Mouse (Mus musculus): ENCODE data around the gene Fnbp1l. TPM values are rescaled to one million over a fixed set of nuclear protein-coding genes. Genes with fewer than 3 reads are reported as not detected.

Fnbp1l gene
- total and polyA plus RNA-seq, 3 experiments: 1.5 to 2.0 (median 2.0) TPM

DNA sequence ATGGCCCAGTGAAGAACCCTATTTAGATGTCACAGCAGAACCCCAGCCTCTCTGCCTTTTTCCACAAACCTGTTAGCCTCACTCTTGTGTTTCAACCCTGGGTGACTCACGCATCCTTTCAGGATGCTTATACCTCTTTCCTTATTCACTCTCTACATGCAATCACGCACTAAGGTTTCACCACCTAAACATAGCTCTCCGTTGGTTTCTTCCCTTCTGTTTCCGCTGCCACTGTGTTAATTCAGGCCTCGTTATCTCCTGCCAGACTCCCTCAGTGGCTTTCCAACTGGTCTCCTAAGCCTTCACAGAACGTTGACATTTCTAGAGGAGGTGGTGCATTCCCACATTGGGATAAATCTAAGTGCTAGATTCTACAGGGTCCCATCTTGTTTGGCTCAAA, 128.9 kb downstream of the Fnbp1l start:
- H3K4me3 ChIP-seq (replicated peaks in 1 of 3; ENCODE audit: low read depth in 2 of 3, low read length in 2 of 3, poor library complexity in 1 of 3): no peak overlapping the region
- peaks cover 4 to 78% of the 10 kb centered on the region in 2 experiments for H3K36me3 ChIP-seq (replicated peaks in 1 of 2; ENCODE audit: control insufficient read depth in 1 of 2, insufficient read depth in 1 of 2, low read length in 1 of 2)
- in situ Hi-C loops (cut with MboI; ENCODE audit: low pct_ligation_motif_present, low pct_unique_long_range_greater_than_20kb, low sequenced_read_pairs) (no loop called here), dilution Hi-C loops (cut with MboI; ENCODE audit: extremely low pct_ligation_motif_present, extremely low pct_unique_long_range_greater_than_20kb, low sequenced_read_pairs) (no loop called here)
- H3K4me2 ChIP-seq (ENCODE audit: insufficient read depth, low read depth, poor library complexity, severe bottlenecking): no peak overlapping the region
- H3K79me2 ChIP-seq (replicated peaks; ENCODE audit: control insufficient read depth, extremely low read depth, insufficient read depth, poor library complexity, severe bottlenecking): peaks cover 33% of the 10 kb centered on the region
- DNase-seq (ENCODE audit: extremely low read depth): no peak
- no peaks in the 10 kb centered on the region for H3K27me3 ChIP-seq (replicated peaks)
- no peaks in the 10 kb centered on the region for H3K9me3 ChIP-seq (replicated peaks; ENCODE audit: low read length)
- no peak overlapping the region for H3K27ac ChIP-seq (ENCODE audit: insufficient read depth, low read depth)
- H3K9ac ChIP-seq (ENCODE audit: insufficient read depth, low read depth): no peak overlapping the region
- no peak for TF ChIP-seq MEF2A (IDR thresholded peaks at IDR 0.05; ENCODE audit: borderline replicate concordance, low read depth, low read length)
- TF ChIP-seq MAX (IDR thresholded peaks at IDR 0.05; ENCODE audit: low read length): no peak
- TF ChIP-seq PAX5 (IDR thresholded peaks at IDR 0.05; ENCODE audit: low read length): no peak
- no peak for TF ChIP-seq IRF4 (IDR thresholded peaks at IDR 0.05; ENCODE audit: low read depth, low read length)
- TF ChIP-seq POLR2AphosphoS2 (IDR thresholded peaks at IDR 0.05; ENCODE audit: low read depth, low read length): no peak
- no peak for TF ChIP-seq USF1 (IDR thresholded peaks at IDR 0.05; ENCODE audit: low read depth, low read length)
- no peak for TF ChIP-seq CTCF (conservative IDR thresholded peaks at IDR 0.05 in 1 of 2, IDR thresholded peaks at IDR 0.05 in 1 of 2; ENCODE audit: low read depth in 2 of 2, low read length in 2 of 2)
- TF ChIP-seq CHD2 (IDR thresholded peaks at IDR 0.05; ENCODE audit: low read length): no peak
- TF ChIP-seq CHD1 (IDR thresholded peaks at IDR 0.05; ENCODE audit: low read depth, low read length): no peak
- TF ChIP-seq NRF1 (IDR thresholded peaks at IDR 0.05; ENCODE audit: low read depth, low read length): no peak
- no peak for TF ChIP-seq UBTF (IDR thresholded peaks at IDR 0.05; ENCODE audit: low read depth, low read length)
- no peak for TF ChIP-seq ZMIZ1 (IDR thresholded peaks at IDR 0.05; ENCODE audit: low read depth, low read length)
- no peak for TF ChIP-seq ZC3H11A (IDR thresholded peaks at IDR 0.05; ENCODE audit: low read depth, low read length)
- TF ChIP-seq JUND (conservative IDR thresholded peaks at IDR 0.05; ENCODE audit: low read depth, low read length): no peak
- TF ChIP-seq MAZ (IDR thresholded peaks at IDR 0.05; ENCODE audit: low read depth, low read length): no peak
- no peak for TF ChIP-seq E2F4 (IDR thresholded peaks at IDR 0.05; ENCODE audit: insufficient replicate concordance, low read depth, low read length)
- TF ChIP-seq MXI1 (IDR thresholded peaks at IDR 0.05; ENCODE audit: low read depth, low read length): no peak
- no peak for TF ChIP-seq ZKSCAN1 (IDR thresholded peaks at IDR 0.05; ENCODE audit: borderline replicate concordance, low read depth, low read length)
- TF ChIP-seq MYC (IDR thresholded peaks at IDR 0.05; ENCODE audit: low read depth, low read length): no peak
- TF ChIP-seq ELF1 (IDR thresholded peaks at IDR 0.05; ENCODE audit: low read depth, low read length): no peak
- H3K4me1 ChIP-seq (ENCODE audit: control insufficient read depth in 1 of 2, insufficient read depth in 2 of 2): peaks cover 0 to 54% of the 10 kb centered on the region in 2 experiments; a peak in 2 of 4 replicates

Other genes starting within 250 kb of the Fnbp1l start
- gene Pde5a, start 109.2 kb upstream of the Fnbp1l start, total RNA-seq (2012; rRNA removed): 0.84 and 1.1 TPM in 2 replicates
- 0.88 and 1.0 TPM in 2 replicates for gene Pde5a, start 109.2 kb upstream of the Fnbp1l start, total RNA-seq (2014; rRNA removed)
- 0.60 and 0.68 TPM in 2 replicates for gene Pde5a, start 109.2 kb upstream of the Fnbp1l start, polyA plus RNA-seq (2012; ENCODE audit: insufficient read length, low read depth)

Measured in CH12.LX (cell line).